Mouse (Mus musculus) heart, postnatal 0 days (tissue): ENCODE data around the gene Mau2. TPM values are rescaled to one million over a fixed set of nuclear protein-coding genes. Genes with fewer than 3 reads are reported as not detected.
A peak's percentile ranks its signal among the peaks of the same experiment; 100 is the strongest.
"Not testable (repeated sequence)": the region's sequence is repeated elsewhere in the genome, so short reads cannot be mapped to it uniquely, and the experiment has no call there.

ENCODE experiments used
- ATAC-seq: fragments of 200-750 bp; cut with Nextera tagmentation; 2 replicates; pipeline ENCODE4 v1.8.0; 2017; ENCODE audit warnings: low read depth, moderate number of reproducible peaks, moderate library complexity; ENCODE audit not compliant: insufficient read depth
- DNase-seq: peaks from one replicate; pipeline ENCODE4 v3.0.0-alpha.2; 2016; ENCODE audit warnings: low spot score
- H3K27ac ChIP-seq: fragments of 300-500 bp; sonication (generic); 2 replicates; pipeline ENCODE4 v1.5.1; 2014; ENCODE audit warnings: low read depth, mild to moderate bottlenecking
- H3K27me3 ChIP-seq: fragments of 300-500 bp; sonication (generic); 2 replicates; pipeline ENCODE4 v1.6.1; 2014; ENCODE audit warnings: low read length, mixed read lengths; ENCODE audit not compliant: control insufficient read depth, insufficient read depth
- H3K36me3 ChIP-seq: fragments of 300-500 bp; sonication (generic); replicated peaks from 2 replicates; pipeline ENCODE4 v1.6.1; 2014; ENCODE audit warnings: low read length, mixed read lengths; ENCODE audit not compliant: control insufficient read depth, insufficient read depth
- H3K4me1 ChIP-seq: fragments of 300-500 bp; sonication (generic); 2 replicates; pipeline ENCODE4 v1.6.1; 2014; ENCODE audit warnings: antibody characterized with exemption; ENCODE audit not compliant: control insufficient read depth, insufficient read depth
- H3K4me2 ChIP-seq: fragments of 300-500 bp; sonication (generic); 2 replicates; pipeline ENCODE4 v1.6.1; 2014; ENCODE audit warnings: low read depth, mild to moderate bottlenecking, low read length, moderate library complexity
- H3K4me3 ChIP-seq: fragments of 300-500 bp; sonication (generic); 2 replicates; pipeline ENCODE4 v1.5.1; 2014; ENCODE audit warnings: low read depth, low read length
- H3K9ac ChIP-seq: fragments of 300-500 bp; sonication (generic); replicated peaks from 2 replicates; pipeline ENCODE4 v1.6.1; 2014; ENCODE audit warnings: low read depth, low read length, mixed read lengths
- H3K9me3 ChIP-seq: fragments of 300-500 bp; sonication (generic); replicated peaks from 2 replicates; pipeline ENCODE4 v1.6.1; 2016; ENCODE audit warnings: low read length; ENCODE audit not compliant: control insufficient read depth
- CTCF ChIP-seq: IDR thresholded peaks from 2 replicates; pipeline ENCODE4 v1.5.1; 2016; ENCODE audit warnings: antibody characterized with exemption, control low read depth, low read depth
- EP300 ChIP-seq: IDR thresholded peaks from 2 replicates; pipeline ENCODE4 v1.6.1; 2016; ENCODE audit warnings: antibody characterized with exemption, low read depth
- WGBS: fragments of 180-500 bp; shearing (Covaris S2); extraction: QIAGEN DNeasy Blood & Tissue Kit; methylation state at CpG from one replicate; pipeline ENCODE4 v1.1.7; 2014; 5-methylcytosine and 5-hydroxymethylcytosine counted together
- polyA plus RNA-seq: library from polyadenylated mRNA; unstranded; fragments of >200 nt; fragmentation: Nextera tagmentation; extraction: Ambion mirVana; gene quantifications from 2 replicates; pipeline ENCODE4 v1.2.1, GENCODE M21; 2015
- total RNA-seq: library from RNA; depleted of rRNA; stranded (reverse); fragments of >200 nt; gene quantifications from 2 replicates; pipeline ENCODE4 v1.2.3, GENCODE M21; 2014; ENCODE audit warnings: low replicate concordance

Mau2 gene
- total and polyA plus RNA-seq, 2 experiments from 2014 or later = 25.6 to 92.3 TPM

GRCm38 (mm10) chr8:70003204-70003657 lies 39.3 kb downstream of the Mau2 start:
- Histone ChIP-seq H3K9ac (no peak overlapping the region), H3K4me2 (no peak overlapping the region), H3K36me3 (no peaks in the 10 kb centered on the region), H3K27me3 (no peaks in the 10 kb centered on the region), H3K4me3 (no peak overlapping the region), H3K27ac (peak overlapping the region; percentile 4; the same call in 1 of the 2 replicates), H3K9me3 (no peaks in the 10 kb centered on the region), H3K4me1 (no peaks in the 10 kb centered on the region)
- TF ChIP-seq CTCF (no peak; the same call in 1 of the 2 replicates), EP300 (no peak)
- DNase-seq (no peak), ATAC-seq (no peak)
- 57% methylated on average over 4 of the region's 4 CpGs for WGBS

- Histone ChIP-seq H3K27ac (peak overlapping the region; percentile 92; the same call in 1 of the 2 replicates), H3K4me2 (peak overlapping the region; percentile 58), H3K9ac (peak overlapping the region; percentile 50; the same call in 1 of the 2 replicates), H3K4me3 (peak overlapping the region; percentile 30; the same call in 1 of the 2 replicates)
- H3K36me3 ChIP-seq, H3K9me3 ChIP-seq, H3K4me1 ChIP-seq, ATAC-seq, DNase-seq, H3K27me3 ChIP-seq: not testable (repeated sequence)
- WGBS = 28% methylated on average over 7 of the region's 7 CpGs
Measured at GRCm38 (mm10) chr8:70001892-70002191, 40.7 kb downstream of the Mau2 start.

GRCm38 (mm10) chr8:70001176-70001891 lies 41.2 kb downstream of the Mau2 start:
- Histone ChIP-seq H3K4me2 (peak overlapping the region; percentile 58), H3K27ac (peak overlapping the region; percentile 92), H3K9me3 (no peaks in the 10 kb centered on the region), H3K4me1 (0 out of 2 replicates have a peak, but pooled peaks cover 4% of the 10 kb centered on the region), H3K4me3 (peak overlapping the region; percentile 30), H3K27me3 (no peaks in the 10 kb centered on the region), H3K9ac (peak overlapping the region; percentile 50), H3K36me3 (no peaks in the 10 kb centered on the region)
- ATAC-seq = peak; percentile 85
- WGBS = 2% methylated on average over 16 of the region's 16 CpGs
- TF ChIP-seq EP300 (no peak), CTCF (peak; percentile 68)
- peak; percentile 91 for DNase-seq

- TF ChIP-seq CTCF (no peak), EP300 (no peak)
- 85% methylated on average over 2 of the region's 2 CpGs for WGBS
- no peak for DNase-seq
- Histone ChIP-seq H3K4me1 (0 out of 2 replicates have a peak, but pooled peaks cover 4% of the 10 kb centered on the region), H3K36me3 (no peaks in the 10 kb centered on the region), H3K9ac (no peak overlapping the region), H3K4me2 (no peak overlapping the region), H3K9me3 (no peaks in the 10 kb centered on the region), H3K4me3 (no peak overlapping the region), H3K27me3 (no peaks in the 10 kb centered on the region), H3K27ac (no peak overlapping the region)
- ATAC-seq = no peak
Measured at GRCm38 (mm10) chr8:70000226-70000625, 42.3 kb downstream of the Mau2 start.

GRCm38 (mm10) chr8:69999236-69999635 lies 43.3 kb downstream of the Mau2 start:
- no peak overlapping the region for H3K4me2 ChIP-seq
- ATAC-seq (no peak), DNase-seq (no peak)
- no peak overlapping the region for H3K9ac ChIP-seq
- no peaks in the 10 kb centered on the region for H3K36me3 ChIP-seq
- no peak overlapping the region for H3K4me3 ChIP-seq
- TF ChIP-seq EP300 = no peak
- no peak for TF ChIP-seq CTCF
- WGBS = 91% methylated on average over 4 of the region's 4 CpGs
- H3K9me3 ChIP-seq = no peaks in the 10 kb centered on the region
- H3K27me3 ChIP-seq = no peaks in the 10 kb centered on the region
- H3K4me1 ChIP-seq = 0 out of 2 replicates have a peak, but pooled peaks cover 4% of the 10 kb centered on the region
- no peak overlapping the region for H3K27ac ChIP-seq

GRCm38 (mm10) chr8:69998706-69999105 lies 43.8 kb downstream of the Mau2 start:
- Histone ChIP-seq H3K9me3 (no peaks in the 10 kb centered on the region), H3K27ac (no peak overlapping the region), H3K36me3 (no peaks in the 10 kb centered on the region), H3K9ac (no peak overlapping the region), H3K4me1 (0 out of 2 replicates have a peak, but pooled peaks cover 4% of the 10 kb centered on the region), H3K4me2 (no peak overlapping the region), H3K4me3 (no peak overlapping the region), H3K27me3 (no peaks in the 10 kb centered on the region)
- ATAC-seq = no peak
- TF ChIP-seq CTCF = no peak
- TF ChIP-seq EP300 = no peak
- 92% methylated on average over 3 of the region's 3 CpGs for WGBS
- no peak for DNase-seq
